Mouse (Mus musculus) limb, embryonic 13.5 days (tissue): Measurements from ENCODE around the gene Vmn2r80. TPM values are rescaled to one million over a fixed set of nuclear protein-coding genes. Genes with fewer than 3 reads are reported as not detected.

ENCODE experiments used
- polyA plus RNA-seq: library from polyadenylated mRNA; unstranded; fragments of >200 nt; fragmentation: Nextera tagmentation; extraction: Ambion mirVana; gene quantifications from 2 replicates; pipeline ENCODE4 v1.2.1, GENCODE M21; 2015

Gene Vmn2r80
- polyA plus RNA-seq, 1 experiment from 2014 or later = not detected

Other genes starting within 250 kb of the Vmn2r80 start
- gene Olfr1354, start 235.6 kb upstream of the Vmn2r80 start, polyA plus RNA-seq = not detected in 2 replicates
- gene Olfr8, start 198.1 kb upstream of the Vmn2r80 start, polyA plus RNA-seq = not detected in 2 replicates
- not detected in 2 replicates for gene Olfr1353, start 185.5 kb upstream of the Vmn2r80 start, polyA plus RNA-seq
- not detected in 2 replicates for gene Olfr1352, start 167.7 kb upstream of the Vmn2r80 start, polyA plus RNA-seq
- gene Olfr1351, start 136.3 kb upstream of the Vmn2r80 start, polyA plus RNA-seq = not detected in 2 replicates
- gene Olfr57, start 120.0 kb upstream of the Vmn2r80 start, polyA plus RNA-seq = 0.27 TPM in 1 of 2 replicates, not detected in the other
- 45.0 and 45.9 TPM in 2 replicates for gene 2610008E11Rik, start 51.2 kb upstream of the Vmn2r80 start, polyA plus RNA-seq
- gene Vmn2r81, start 98.9 kb downstream of the Vmn2r80 start, polyA plus RNA-seq = not detected in 2 replicates
- gene Vmn2r82, start 207.8 kb downstream of the Vmn2r80 start, polyA plus RNA-seq = not detected in 2 replicates